Mouse (Mus musculus): ENCODE measurements around the gene Gpn2.

Gene Gpn2

GRCm38 (mm10) chr4:133625621-133626071 lies 41.5 kb downstream of the Gpn2 start:
- DNase-seq (ENCODE audit: low spot score), result no peak

- no peak for DNase-seq (ENCODE audit: low spot score)
Observed at GRCm38 (mm10) chr4:133626221-133626620, 42.1 kb downstream of the Gpn2 start.

- DNase-seq (ENCODE audit: low spot score), result no peak
Observed at GRCm38 (mm10) chr4:133626621-133627020, 42.5 kb downstream of the Gpn2 start.

- no peak for DNase-seq (ENCODE audit: low spot score)
Observed at GRCm38 (mm10) chr4:133627039-133627438, 42.9 kb downstream of the Gpn2 start.

GRCm38 (mm10) chr4:133628517-133628916 lies 44.4 kb downstream of the Gpn2 start:
- DNase-seq (ENCODE audit: low spot score), result no peak

- no peak for DNase-seq (ENCODE audit: low spot score)
Observed at GRCm38 (mm10) chr4:133629191-133629590, 45.0 kb downstream of the Gpn2 start.

- no peak for DNase-seq (ENCODE audit: low spot score)
Observed at GRCm38 (mm10) chr4:133630326-133630920, 46.3 kb downstream of the Gpn2 start.

- no peak for DNase-seq (ENCODE audit: low spot score)
Observed at GRCm38 (mm10) chr4:133631071-133631768, 47.1 kb downstream of the Gpn2 start.

GRCm38 (mm10) chr4:133631769-133632411 lies 47.7 kb downstream of the Gpn2 start:
- no peak for DNase-seq (ENCODE audit: low spot score)

GRCm38 (mm10) chr4:133632483-133633327 lies 48.5 kb downstream of the Gpn2 start:
- no peak for DNase-seq (ENCODE audit: low spot score)

- DNase-seq (ENCODE audit: low spot score), result peak; percentile 84
Observed at GRCm38 (mm10) chr4:133633332-133634042, 49.3 kb downstream of the Gpn2 start.

- DNase-seq (ENCODE audit: low spot score), result no peak
Observed at GRCm38 (mm10) chr4:133634043-133634410, 49.9 kb downstream of the Gpn2 start.

Measured in testis, postnatal 14 days (tissue).